Mouse (Mus musculus) C2C12 (cell line): Measurements from ENCODE around the gene Fars2. TPM values are rescaled to one million over a fixed set of nuclear protein-coding genes. Genes with fewer than 3 reads are reported as not detected.

Experiments
- H3K27me3 ChIP-seq: one replicate; pipeline ENCODE4 v1.6.1; 2011; ENCODE audit not compliant: control insufficient read depth, insufficient read depth, insufficient read length
- H3K36me3 ChIP-seq: one replicate; pipeline ENCODE4 v1.6.1; 2011; ENCODE audit not compliant: control insufficient read depth, insufficient read depth
- H3K4me3 ChIP-seq: one replicate; pipeline ENCODE4 v1.5.1; 2011; ENCODE audit warnings: mild to moderate bottlenecking, control low read depth; ENCODE audit not compliant: poor library complexity, insufficient read depth, severe bottlenecking
- H3K79me2 ChIP-seq: one replicate; pipeline ENCODE4 v1.6.1; 2011; ENCODE audit not compliant: control insufficient read depth, insufficient read depth
- H3K79me3 ChIP-seq: one replicate; pipeline ENCODE4 v1.6.1; 2011; ENCODE audit warnings: low read depth, control low read depth
- H3ac ChIP-seq: one replicate; pipeline ENCODE3; 2011; ENCODE audit warnings: low read depth; ENCODE audit not compliant: control insufficient read depth, insufficient read length
- CEBPB ChIP-seq: IDR thresholded peaks from one replicate; pipeline ENCODE4 v1.6.1; 2011; ENCODE audit warnings: low read depth, mild to moderate bottlenecking, control low read depth, moderate library complexity
- CTCF ChIP-seq: IDR thresholded peaks from one replicate; pipeline ENCODE4 v1.5.1; 2011; ENCODE audit not compliant: control insufficient read depth, insufficient read depth, insufficient read length
- FOSL1 ChIP-seq: IDR thresholded peaks from one replicate; pipeline ENCODE4 v1.8.0; 2011; ENCODE audit warnings: mild to moderate bottlenecking, low read length; ENCODE audit not compliant: poor library complexity, insufficient read depth, severe bottlenecking
- MAX ChIP-seq: IDR thresholded peaks from one replicate; pipeline ENCODE4 v1.6.1; 2011; ENCODE audit warnings: mild to moderate bottlenecking, control low read depth
- MYOD1 ChIP-seq: IDR thresholded peaks from one replicate; pipeline ENCODE4 v1.6.1; 2011; ENCODE audit warnings: low read depth; ENCODE audit not compliant: control insufficient read depth, insufficient read length
- MYOG ChIP-seq: IDR thresholded peaks from one replicate; pipeline ENCODE4 v1.6.1; 2011; ENCODE audit not compliant: control insufficient read depth, insufficient read length; ENCODE audit errors: extremely low read depth
- USF1 ChIP-seq: IDR thresholded peaks from one replicate; pipeline ENCODE4 v1.6.1; 2011; ENCODE audit warnings: low read depth, mild to moderate bottlenecking, control low read depth, moderate library complexity
- polyA plus RNA-seq: library from polyadenylated mRNA; unstranded; fragments of >200 nt; fragmentation: generic; extraction: Trizol; gene quantifications from one replicate; pipeline ENCODE4 v1.2.1, GENCODE M21; 2012; ENCODE audit warnings: missing spikeins

Fars2 gene
- polyA plus RNA-seq, 1 experiment = 25.9 TPM

DNA sequence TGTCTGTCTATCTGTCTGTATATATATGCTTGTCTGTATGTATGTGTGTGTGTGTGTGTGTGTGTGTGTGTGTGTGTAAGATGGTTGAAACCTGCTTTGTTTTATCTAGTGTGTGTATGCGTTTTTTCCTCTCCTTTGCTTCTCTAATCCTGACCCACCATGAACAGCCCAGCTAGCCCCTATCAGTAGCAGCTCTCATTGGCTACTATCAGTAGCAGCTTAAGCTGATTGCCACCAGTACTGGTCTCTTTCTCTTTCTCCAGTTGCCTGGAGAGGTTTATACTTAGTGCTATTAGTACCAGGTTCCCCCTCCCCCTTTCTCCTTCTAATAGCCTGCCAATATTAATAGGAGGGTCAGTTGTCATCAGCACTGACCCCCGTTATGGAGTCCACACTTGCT is 144.1 kb downstream of the Fars2 start:
- Histone ChIP-seq H3K79me3 (no peaks in the 10 kb centered on the region), H3K4me3 (no peak overlapping the region), H3K27me3 (no peaks in the 10 kb centered on the region), H3K36me3 (no peaks in the 10 kb centered on the region), H3K79me2 (no peaks in the 10 kb centered on the region), H3ac (no peak overlapping the region)
- TF ChIP-seq MYOG (no peak), USF1 (no peak), MYOD1 (no peak), CEBPB (no peak), CTCF (no peak), MAX (no peak), FOSL1 (no peak)

DNA sequence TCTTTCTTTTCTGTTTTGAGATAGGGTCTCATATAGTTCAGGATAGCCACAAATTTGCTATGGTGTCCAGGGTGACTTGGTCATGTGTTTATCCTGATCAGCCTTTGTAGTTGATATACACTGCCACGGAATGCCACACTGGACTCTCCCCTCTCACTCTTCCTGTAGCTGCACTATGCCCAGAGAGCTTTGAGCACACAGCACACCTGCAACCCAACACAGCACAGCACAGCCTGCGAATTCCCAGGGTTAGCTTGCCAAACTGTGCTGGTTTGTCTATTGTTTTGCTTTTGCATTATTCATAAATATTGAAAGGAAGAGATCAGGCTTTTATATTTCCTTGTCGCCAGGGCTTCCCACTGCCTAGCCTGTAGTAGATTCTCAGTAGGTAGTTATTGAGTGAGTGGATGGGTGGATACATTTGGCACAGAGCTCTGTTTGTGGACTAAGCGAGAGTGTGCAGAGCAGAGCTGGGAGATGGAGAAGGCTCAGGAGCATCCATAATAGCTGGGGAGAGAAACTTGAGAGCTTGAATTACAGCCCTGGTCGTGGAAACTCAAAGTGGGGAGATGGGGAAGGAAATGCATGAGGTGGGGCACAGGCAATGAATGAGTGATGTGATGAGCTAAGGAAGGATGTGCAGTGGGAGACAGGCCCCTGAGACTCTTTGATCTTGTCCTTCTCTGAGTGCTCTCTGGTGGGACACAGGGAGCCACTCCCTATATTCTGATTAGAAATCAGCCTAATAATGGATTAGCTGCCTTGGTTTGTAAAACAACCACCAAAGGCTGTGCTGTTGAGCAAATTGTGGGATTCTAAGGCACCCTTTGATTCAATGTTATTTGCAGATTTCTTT is 146.3 kb downstream of the Fars2 start:
- Histone ChIP-seq H3K79me3 (no peaks in the 10 kb centered on the region), H3K4me3 (no peak overlapping the region), H3K27me3 (no peaks in the 10 kb centered on the region), H3K36me3 (no peaks in the 10 kb centered on the region), H3ac (no peak overlapping the region), H3K79me2 (no peaks in the 10 kb centered on the region)
- no peak for TF ChIP-seq CEBPB
- TF ChIP-seq CTCF = no peak
- no peak for TF ChIP-seq USF1
- TF ChIP-seq MAX = no peak
- TF ChIP-seq MYOD1 = no peak
- TF ChIP-seq MYOG = no peak
- no peak for TF ChIP-seq FOSL1

DNA sequence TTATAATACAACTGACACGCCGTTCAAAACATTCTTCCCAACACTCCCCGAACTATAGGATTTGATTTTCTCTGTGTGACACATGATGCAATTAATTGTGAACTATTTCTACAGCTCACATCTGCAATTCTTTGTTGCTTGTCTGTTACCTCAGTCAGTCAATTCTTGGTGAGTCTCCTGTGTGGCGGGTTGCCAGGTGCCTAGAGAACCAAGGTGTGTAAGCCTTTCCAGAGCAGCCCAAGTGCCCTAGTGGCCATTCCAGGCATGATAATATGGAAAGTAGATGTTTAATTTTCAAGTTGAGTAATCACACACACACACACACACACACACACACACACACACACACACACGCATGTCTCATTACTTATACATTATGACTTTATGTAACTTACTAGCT is 147.2 kb downstream of the Fars2 start:
- H3K4me3 ChIP-seq = no peak overlapping the region
- TF ChIP-seq FOSL1 (no peak), CEBPB (no peak)

DNA sequence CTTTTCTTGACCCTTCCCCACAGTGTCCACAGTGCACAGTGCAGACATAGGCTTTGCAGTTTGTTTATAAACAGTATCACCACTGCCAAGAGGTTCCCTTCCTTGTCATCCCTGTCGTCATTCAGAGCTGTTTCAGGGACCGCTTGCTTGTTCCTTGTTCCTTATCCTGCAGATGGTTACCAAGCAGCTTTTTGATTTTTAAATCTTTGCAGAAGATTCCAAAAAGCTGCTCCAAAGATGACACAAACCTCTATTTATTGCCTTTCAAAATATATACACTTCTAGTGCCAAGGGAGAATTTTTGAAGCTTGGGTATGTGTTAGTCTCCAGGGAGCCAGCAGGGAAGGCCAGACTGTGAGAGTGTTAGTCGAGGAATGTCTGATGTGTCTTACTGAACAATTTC is 148.1 kb downstream of the Fars2 start:
- Histone ChIP-seq H3K79me3 (no peaks in the 10 kb centered on the region), H3K79me2 (no peaks in the 10 kb centered on the region), H3K27me3 (no peaks in the 10 kb centered on the region), H3K36me3 (no peaks in the 10 kb centered on the region), H3K4me3 (no peak overlapping the region), H3ac (no peak overlapping the region)
- TF ChIP-seq FOSL1 (no peak), MYOD1 (no peak), CTCF (no peak), MAX (no peak), CEBPB (no peak), MYOG (no peak), USF1 (no peak)

More for the DNA sequence above, 147.2 kb downstream of the Fars2 start:
- H3K79me3 ChIP-seq = no peaks in the 10 kb centered on the region
- H3K36me3 ChIP-seq = no peaks in the 10 kb centered on the region
- no peaks in the 10 kb centered on the region for H3K27me3 ChIP-seq
- no peak overlapping the region for H3ac ChIP-seq
- H3K79me2 ChIP-seq = no peaks in the 10 kb centered on the region

DNA sequence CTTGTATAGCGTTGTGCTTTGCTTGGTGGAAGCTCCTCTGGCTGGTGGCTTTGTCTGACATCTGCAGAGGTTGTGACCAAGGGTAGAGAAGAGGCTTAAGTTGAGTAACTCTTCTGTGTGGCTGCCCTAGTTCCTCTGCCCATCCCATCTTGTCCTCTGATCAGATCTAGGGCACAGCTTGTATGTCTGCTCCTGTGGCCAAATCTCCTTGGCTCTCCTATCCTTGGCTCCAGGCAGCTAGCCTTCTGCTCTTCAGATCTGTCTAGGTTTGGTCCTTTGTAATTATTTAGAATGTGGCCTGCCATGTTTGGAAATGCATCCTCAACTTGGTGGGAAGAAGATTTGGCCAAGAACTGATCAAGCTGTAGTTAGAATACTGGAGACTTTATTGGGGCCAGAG is 150.2 kb downstream of the Fars2 start:
- Histone ChIP-seq H3K4me3 (no peak overlapping the region), H3K79me3 (no peaks in the 10 kb centered on the region), H3ac (no peak overlapping the region), H3K27me3 (no peaks in the 10 kb centered on the region), H3K79me2 (no peaks in the 10 kb centered on the region), H3K36me3 (no peaks in the 10 kb centered on the region)
- TF ChIP-seq MAX (no peak), CEBPB (no peak), MYOD1 (no peak), USF1 (no peak), MYOG (no peak), FOSL1 (no peak), CTCF (no peak)

DNA sequence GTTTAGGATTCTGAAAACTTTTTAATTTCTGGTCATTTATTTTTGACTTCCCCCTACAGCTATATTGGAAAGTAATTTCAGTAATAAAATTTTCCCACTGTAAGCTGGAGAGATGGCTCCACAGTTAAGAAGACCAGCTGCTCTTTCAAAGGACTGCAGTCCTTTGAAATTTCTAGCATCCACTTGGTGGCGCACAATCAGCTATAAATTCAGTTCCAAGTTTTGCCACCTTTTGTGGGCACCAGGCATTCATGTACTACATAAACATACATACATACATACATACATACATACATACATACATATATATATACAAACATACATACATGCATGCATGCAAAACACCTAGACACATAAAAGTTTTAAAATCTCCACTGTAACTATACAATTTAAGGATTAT is 153.7 kb downstream of the Fars2 start:
- TF ChIP-seq USF1 = no peak
- no peak for TF ChIP-seq FOSL1
- no peak for TF ChIP-seq MYOG
- no peak for TF ChIP-seq CTCF
- TF ChIP-seq CEBPB = no peak
- no peak for TF ChIP-seq MAX
- no peak for TF ChIP-seq MYOD1
- no peaks in the 10 kb centered on the region for H3K79me2 ChIP-seq
- H3K79me3 ChIP-seq = no peaks in the 10 kb centered on the region
- no peak overlapping the region for H3K4me3 ChIP-seq
- no peak overlapping the region for H3ac ChIP-seq
- H3K27me3 ChIP-seq = no peaks in the 10 kb centered on the region
- no peaks in the 10 kb centered on the region for H3K36me3 ChIP-seq
